Mouse (Mus musculus) right cerebral cortex, postnatal 10 days (tissue): Measurements from ENCODE around the gene Herc2.

Experiments used
- DNase-seq, 2 experiments: peaks; one replicate each; pipeline ENCODE4 v3.0.0; 2021; ENCODE audit warnings: low spot score in 2 of 2

Gene Herc2

DNA sequence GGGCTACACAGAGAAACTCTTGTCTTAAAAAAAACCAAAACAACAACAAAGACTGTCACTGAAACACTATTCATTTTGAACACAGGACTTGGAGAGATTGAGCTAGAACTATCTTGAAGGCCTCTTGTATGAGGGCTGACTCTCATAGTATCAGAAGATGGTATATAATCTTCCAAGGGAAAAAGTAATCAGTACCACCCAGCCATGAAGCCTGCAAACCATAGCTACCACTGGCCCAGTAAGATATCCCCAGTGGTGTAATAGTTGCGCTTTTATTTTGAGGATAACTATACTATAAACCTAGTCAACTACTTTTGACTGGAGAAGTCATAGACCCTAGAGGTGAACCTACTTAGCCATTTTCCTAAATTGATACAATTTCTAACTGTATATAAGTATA, 16.6 kb downstream of the Herc2 start:
- no peak for DNase-seq

- no peak for DNase-seq
Observed at GRCm38 (mm10) chr7:56071724-56072123, 21.7 kb downstream of the Herc2 start.

DNA sequence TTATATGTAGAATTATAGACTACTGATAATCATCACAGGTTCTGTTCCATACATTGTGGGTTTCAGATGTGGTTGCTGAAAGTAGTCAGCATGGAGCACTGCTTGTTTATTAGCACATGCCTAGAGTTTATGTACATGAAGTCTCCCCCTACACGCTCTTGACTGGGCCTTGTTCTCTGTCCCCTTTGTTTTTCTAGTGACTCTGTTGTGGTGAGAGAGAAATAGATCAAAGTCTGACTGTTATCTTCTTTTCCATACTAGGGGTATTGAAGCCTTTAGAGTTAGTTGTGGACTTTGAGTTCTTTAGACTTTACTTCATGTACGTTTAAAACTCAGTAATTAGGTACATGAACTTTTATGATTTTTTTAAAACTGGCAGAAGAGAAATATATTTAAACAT, 33.0 kb downstream of the Herc2 start:
- no peak for DNase-seq

GRCm38 (mm10) chr7:56089097-56089496, 39.1 kb downstream of the Herc2 start:
- no peak for DNase-seq

- no peak for DNase-seq
Observed at GRCm38 (mm10) chr7:56091445-56091844, 41.4 kb downstream of the Herc2 start.

DNA sequence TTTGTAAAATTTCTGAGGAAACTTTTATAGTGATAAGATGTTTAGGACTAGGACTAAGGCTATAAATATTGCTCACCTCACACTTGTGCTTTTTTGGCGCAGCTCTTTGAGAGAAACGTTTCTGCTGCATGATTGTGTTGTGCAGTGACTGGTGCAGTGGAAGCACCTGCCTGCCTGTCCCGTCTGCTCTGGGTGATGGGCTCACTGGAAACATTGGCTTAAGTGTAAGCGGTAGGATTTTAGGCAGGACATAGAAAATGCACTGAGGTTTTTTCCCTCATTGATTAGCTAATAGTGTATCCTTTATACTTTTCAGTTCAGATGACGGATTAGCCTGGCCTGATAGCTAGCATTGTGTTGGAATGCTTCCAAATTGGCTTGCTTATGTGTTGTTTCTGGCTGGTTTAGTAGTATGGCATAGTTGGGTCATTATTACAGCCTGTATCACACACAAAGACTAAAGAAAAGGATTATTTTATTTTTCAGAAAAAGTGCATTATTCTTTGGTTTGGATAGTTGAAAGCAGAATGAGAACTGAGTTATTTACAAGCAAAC, 52.4 kb downstream of the Herc2 start:
- no peak for DNase-seq

DNA sequence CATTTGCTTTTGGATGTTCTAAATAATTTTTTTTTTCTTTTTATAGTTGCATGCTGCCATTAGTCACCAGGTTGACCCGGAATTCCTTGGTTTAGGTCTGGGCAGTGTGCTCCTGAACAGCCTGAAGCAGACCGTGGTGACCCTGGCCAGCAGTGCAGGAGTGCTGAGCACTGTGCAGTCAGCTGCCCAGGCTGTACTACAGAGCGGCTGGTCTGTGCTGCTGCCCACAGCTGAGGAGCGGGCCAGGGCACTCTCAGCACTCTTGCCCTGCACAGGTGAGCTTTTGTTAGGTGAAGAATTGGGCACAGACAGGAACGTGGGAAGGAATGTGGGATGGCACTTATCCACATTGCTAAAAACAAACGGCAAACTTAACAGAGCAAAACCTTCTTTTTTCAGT, 63.0 kb downstream of the Herc2 start:
- DNase-seq = no peak

DNA sequence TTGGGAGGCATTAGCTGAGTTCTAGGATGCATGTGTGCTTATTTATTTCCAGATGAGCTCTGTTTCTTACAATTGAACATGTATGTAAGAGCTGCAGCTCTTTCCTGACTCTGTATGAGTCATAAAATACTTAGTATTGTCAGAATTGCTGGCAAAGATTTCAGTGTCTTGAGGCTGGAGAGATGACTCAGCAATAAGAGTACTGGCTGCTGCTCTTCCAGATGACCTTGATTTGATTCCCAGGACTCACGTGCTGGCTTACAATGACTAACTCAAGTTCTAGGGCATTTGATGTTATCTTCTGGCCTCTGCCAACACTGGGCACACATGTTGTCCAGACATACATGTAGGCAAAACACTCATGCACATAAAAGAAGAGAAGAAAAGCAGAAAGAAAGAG, 64.2 kb downstream of the Herc2 start:
- no peak for DNase-seq

DNA sequence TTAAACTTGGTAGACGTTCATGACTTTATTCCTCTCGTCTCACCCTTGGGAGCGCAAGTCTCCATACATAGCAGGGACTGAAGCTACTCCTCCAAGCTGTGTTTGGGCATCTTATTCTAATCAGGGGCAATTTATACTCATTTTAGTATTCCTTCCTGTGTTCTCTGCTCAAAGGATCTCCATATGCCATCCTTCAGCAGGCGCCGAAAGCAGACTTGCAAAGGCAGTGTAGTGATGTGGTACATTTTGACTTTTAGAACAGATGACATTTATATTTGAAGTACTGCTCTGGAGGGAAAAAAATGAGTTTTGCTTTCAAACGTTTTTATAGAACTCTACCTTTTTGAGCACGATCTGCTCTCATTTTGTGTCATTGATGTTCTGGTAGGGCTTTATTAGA, 71.0 kb downstream of the Herc2 start:
- DNase-seq = peak in 1 of 2 experiments; percentile 45

DNA sequence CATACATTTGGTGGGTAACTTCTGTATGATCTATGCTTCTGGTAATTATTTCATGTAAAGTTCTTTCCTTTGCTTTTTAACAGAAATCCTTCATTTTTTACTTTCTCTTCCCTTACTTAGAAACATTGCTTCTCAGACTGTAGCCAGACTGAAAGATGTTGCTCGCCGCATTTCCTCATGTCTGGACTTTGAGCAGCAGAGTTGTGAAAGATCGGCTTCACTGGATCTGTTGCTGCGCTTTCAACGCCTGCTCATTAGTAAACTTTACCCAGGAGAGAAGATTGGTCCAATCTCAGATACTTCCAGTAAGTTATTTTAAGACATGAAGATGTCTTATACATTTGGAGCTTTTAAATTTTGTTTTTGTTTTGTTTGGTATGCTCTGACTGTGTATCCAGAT, 71.4 kb downstream of the Herc2 start:
- DNase-seq = no peak

DNA sequence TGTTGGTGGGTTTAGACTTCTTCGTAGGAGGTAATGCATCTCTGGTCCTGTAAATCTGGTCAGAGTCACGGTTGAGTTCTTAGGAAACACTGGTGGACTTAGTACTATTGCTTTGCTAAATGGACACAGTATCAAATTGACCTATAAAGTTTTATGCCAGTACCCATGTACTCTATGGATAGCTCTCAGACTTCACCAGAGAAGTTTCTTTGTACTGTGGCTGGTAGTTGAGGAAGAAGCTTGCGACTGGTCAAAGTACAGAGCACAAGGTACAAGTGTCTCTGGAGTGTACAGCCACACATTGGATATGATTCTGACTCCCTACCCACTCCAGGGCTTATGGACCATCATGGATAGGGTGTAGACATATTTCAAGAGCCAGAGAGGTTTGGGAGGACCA, 78.1 kb downstream of the Herc2 start:
- no peak for DNase-seq

DNA sequence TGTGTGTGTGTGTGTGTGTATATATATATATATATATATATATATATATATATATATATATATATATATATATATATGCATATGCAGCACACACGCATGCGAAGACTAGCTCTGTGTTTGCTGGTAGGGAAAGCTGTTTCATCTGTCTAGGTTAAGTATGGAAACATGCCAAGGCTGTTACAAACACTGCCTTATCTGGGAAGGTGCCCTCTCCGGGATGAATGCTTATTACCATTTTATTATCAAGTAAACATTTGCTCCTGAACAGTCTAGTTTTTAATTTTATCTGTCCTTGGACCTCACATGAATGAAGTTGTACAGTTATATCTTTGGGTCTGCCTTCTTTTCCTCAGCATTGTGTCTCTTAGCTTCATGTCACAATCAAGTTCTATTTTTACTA, 79.6 kb downstream of the Herc2 start:
- no peak for DNase-seq

DNA sequence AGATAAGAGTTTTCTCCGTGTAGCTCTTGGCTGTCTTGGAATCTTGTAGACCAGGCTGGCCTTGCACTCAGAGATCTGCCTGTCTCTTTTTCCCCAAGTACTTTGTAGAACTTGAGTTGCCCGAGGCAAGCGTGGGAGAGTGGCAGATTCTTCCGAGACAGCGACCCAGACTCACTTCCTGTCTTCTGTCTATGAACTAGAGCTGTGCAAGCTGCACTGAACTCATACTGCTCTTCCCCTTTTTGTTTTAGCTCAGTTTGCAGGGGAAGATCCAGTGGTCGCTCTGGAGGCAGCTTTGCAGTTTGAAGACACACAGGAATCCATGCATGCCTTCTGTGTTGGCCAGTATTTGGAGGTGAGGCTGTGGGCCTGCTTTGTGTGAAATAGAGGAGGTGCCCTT, 81.6 kb downstream of the Herc2 start:
- peak in 1 of 2 experiments; percentile 36 for DNase-seq

DNA sequence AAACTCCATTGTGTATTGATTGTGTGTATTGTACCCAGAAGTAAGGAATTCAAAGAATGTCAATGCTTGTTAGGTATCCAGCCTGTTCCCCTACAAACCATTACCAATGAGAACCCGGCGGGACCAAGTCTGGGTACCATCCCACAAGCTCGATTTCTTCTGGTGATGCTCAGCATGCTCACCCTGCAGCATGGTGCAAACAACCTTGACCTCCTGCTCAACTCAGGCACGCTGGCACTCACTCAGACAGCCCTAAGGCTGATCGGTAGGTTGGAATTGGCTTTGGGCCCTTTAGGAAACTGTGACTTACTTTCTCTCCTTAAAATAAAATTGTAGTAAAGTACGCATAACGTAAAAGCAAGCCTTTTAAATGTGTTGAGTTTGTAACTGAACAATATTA, 88.7 kb downstream of the Herc2 start:
- DNase-seq = no peak

- no peak for DNase-seq
Observed at GRCm38 (mm10) chr7:56146424-56146823, 96.4 kb downstream of the Herc2 start.

- no peak for DNase-seq
Observed at GRCm38 (mm10) chr7:56148925-56149324, 98.9 kb downstream of the Herc2 start.

DNA sequence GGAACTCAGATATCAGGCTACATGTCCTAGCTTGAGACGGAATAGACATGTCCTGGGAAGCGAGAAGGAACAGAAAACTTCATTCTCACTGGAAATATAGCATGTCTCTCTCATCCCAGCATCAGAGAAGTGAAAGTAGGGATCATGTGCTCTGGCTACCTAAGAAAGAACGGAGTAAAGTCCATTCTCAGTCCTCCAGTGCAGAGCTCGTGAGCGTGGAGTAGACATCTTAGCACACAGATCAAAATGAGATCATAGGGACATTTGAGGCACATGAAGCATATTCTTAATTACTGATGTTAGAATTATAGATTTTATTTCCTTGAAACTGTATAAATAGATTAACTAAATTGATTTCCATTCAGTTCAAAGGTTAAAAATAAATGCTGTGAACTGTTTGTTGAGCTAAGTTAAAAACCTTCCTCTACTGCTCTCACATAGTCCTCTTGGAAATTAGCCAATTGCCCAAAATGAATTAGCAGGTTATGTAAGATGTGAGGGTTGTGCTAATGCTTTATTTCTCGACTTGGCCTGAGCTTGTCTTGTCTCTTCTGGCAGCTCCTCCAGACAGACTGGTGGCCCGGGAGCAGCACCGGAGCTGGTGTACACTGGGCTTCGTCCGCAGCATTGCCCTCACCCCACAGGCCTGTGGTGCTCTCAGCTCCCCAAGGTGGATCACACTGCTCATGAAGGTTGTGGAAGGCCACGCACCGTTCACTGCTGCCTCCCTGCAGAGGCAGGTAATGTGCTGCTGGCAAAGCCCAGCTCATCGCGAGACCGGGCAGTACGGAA, 102.1 kb downstream of the Herc2 start:
- DNase-seq = no peak

GRCm38 (mm10) chr7:56153161-56153560, 103.2 kb downstream of the Herc2 start:
- no peak for DNase-seq

- no peak for DNase-seq
Observed at GRCm38 (mm10) chr7:56153625-56154024, 103.6 kb downstream of the Herc2 start.

DNA sequence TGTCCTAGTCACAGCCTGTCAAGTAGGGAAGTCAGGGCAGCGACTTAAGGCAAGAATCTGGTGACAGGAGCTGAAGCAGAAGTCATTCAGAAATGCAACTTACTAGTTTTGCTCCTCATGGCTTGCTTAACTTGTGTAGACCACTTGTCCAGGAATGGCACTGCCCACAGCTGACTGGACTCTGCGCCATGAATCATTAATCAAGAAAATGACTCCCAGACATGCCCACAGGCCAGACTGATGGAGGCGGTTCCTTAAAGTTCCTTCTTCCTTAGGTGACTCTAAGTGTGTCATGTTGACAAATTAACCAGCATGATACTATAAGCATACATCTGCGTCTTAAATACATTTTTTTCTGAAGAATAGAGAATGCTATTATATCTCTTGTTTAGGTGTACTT, 113.3 kb downstream of the Herc2 start:
- no peak for DNase-seq

DNA sequence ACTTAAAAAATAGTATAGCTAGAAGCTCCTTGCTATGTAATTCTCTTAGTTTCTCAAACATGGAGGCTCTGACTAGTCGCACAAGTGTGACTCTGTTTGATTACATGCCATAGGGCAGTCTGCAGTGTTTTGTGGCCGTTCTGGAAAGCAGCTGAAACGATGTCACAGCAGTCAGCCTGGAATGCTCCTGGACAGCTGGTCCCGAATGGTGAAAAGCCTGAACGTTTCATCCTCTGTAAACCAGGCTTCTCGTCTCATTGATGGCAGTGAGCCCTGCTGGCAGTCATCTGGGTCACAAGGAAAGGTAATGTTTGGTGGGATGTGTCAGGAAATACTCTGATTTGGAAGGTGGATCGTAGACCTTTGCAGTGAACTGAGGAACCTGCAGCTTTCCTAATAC, 118.7 kb downstream of the Herc2 start:
- no peak for DNase-seq

GRCm38 (mm10) chr7:56177371-56177770, 127.4 kb downstream of the Herc2 start:
- no peak for DNase-seq

DNA sequence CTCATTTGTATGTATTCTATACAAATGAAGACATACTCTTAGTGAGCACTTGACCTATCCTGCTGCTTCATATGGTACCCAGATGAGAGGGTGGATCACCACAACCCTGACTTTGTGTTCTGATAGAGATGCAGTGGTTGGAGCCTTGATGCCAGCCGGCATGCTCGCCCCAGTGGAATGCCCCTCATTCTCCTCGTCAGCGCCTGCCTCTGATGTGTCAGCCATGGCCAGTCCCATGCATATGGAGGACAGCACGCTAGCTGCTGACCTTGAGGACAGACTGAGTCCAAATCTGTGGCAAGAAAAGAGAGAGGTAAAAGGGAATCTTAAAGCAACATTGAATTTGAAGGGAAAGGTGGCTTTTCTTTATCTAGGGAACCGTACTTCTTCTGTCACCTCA, 141.0 kb downstream of the Herc2 start:
- DNase-seq = no peak

DNA sequence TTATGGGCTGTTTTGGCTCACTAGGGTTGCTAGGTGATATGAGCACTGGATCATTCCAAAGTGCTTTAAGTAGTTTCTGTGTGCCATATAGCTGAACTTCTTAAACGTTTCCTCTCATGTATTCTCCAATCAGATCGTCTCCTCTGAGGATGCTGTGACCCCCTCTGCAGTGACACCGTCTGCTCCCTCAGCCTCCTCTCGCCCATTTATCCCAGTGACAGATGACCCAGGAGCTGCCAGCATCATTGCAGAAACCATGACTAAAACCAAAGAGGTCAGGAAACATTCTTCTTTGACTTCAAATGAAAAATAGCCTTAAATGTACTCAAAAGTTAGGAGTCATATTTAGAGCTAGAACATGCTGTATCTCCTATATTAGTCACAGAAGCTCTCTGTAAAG, 141.7 kb downstream of the Herc2 start:
- no peak for DNase-seq
